Mouse (Mus musculus) frontal cortex, postnatal 14 days (tissue): ENCODE data around the gene AC124502.3.
A peak's percentile ranks its signal among the peaks of the same experiment; 100 is the strongest.
"Not testable (repeated sequence)": the region's sequence is repeated elsewhere in the genome, so short reads cannot be mapped to it uniquely, and the experiment has no call there.

Source experiments
- DNase-seq, 2 experiments: peaks; one replicate each; pipeline ENCODE4 v3.0.0; 2022; ENCODE audit warnings: low spot score in 2 of 2

Gene AC124502.3

GRCm38 (mm10) chr19:5083961-5084833 is 45.5 kb downstream of the AC124502.3 start:
- DNase-seq, result no peak

DNA sequence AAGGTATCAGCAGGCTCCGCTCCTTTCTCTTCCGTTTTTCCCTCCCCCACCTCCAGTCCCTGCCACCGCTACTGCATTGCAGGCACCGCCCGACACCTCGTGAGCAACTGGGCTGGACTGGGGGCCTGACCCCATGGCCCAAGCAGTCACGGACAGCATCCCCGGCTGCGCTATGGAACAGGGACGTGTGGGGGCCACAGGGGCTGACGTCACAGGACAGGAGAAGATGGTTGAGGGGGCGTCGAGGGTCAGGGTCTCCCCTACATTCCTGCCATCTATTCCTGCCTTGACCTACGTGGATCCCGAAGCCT is 46.1 kb downstream of the AC124502.3 start:
- DNase-seq, result no peak

DNA sequence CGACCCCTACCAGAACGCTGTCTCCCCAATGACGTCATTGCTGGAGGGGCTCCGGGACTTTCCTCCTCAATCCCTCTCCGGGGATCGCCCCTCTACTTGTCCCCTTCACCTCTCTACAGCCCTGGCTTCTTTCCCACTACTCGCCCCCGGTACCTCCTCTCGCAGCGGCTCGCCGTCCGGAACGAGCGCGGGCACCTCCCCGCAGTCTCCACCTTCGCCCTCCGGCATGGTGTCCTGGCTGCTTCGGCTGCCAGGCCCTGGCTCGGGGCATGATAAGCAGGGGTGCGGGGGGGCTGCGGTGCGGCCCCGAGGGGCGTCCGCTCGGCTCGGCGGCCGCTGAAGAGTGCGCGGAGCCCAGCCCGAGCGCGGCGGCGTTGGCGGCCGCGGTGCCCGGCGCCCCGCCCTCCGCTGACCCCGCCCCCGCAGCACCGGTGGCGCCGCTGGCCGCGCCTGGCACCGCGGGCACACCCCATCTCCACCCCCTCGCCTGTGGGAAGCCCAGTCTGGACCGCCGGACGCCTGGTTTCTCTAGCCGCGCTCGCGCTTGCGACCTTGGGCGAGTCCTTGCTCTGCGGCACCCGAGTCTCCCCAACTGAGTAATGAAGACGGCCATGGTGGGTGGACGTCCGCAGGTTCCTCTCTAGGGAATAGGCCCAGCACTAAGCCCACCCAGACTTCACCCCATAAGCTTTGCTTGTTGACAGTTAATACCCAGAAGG is 46.6 kb downstream of the AC124502.3 start, which contains the start of gene Tmem151a:
Tmem151a (minus strand) TSS at position 387 of the 719 bp plus-strand sequence.
- no peak for DNase-seq

DNA sequence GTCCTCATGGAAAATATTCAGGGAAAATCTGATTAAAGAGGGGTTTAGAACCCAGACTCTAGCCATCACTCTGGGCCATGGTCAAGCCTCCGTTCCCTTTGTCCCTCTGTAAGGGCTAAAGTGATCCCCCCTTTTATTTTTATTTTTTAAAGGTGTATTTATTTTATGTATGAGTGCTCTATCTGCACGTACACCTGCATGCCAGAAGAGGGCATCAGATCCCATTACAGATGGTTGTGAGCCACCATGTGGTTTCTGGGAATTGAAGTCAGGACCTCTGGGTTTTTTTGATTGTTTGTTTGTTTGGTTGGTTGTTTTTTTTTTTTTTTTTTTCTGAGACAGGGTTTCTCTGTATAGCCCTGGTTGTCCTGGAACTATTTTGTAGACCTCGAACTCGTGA is 47.8 kb downstream of the AC124502.3 start:
- not testable (repeated sequence) for DNase-seq

- peak; percentile 92 to 96 for DNase-seq
Observed at GRCm38 (mm10) chr19:5087884-5088728, 49.4 kb downstream of the AC124502.3 start, which contains the start of gene Yif1a. Yif1a (plus strand) TSS chr19:5088538.

- DNase-seq, result no peak
Observed at GRCm38 (mm10) chr19:5089324-5089723, 50.6 kb downstream of the AC124502.3 start.

- DNase-seq, result no peak
Observed at GRCm38 (mm10) chr19:5092083-5092482, 53.4 kb downstream of the AC124502.3 start.

- DNase-seq, result no peak
Observed at GRCm38 (mm10) chr19:5093481-5094242, 55.0 kb downstream of the AC124502.3 start.

DNA sequence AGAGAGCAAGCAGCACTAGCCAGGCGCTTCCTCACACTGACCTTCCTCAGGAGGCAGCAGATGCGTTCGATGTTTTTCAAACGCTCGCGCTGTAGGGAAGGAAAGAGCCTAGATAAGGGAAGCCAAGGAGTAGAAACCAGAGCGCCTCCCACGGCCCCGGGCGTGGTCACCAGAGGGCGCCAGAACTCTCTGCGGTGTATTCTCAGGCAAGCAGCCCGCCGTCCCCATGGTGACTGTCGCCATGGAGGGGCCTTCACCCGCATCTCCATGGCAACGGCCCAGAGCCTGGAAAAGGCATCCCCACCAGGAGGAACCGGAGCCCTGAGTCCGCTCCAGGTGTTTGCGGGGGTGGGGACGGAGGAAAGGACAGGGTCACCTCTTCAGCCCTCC is 55.5 kb downstream of the AC124502.3 start:
- DNase-seq, result peak; percentile 94 to 98

GRCm38 (mm10) chr19:5094746-5095417 is 56.2 kb downstream of the AC124502.3 start:
- no peak for DNase-seq

GRCm38 (mm10) chr19:5095887-5096474 is 57.3 kb downstream of the AC124502.3 start:
- peak in 1 of 2 experiments; percentile 29 for DNase-seq

- no peak for DNase-seq
Observed at GRCm38 (mm10) chr19:5097521-5098362, 59.1 kb downstream of the AC124502.3 start.

DNA sequence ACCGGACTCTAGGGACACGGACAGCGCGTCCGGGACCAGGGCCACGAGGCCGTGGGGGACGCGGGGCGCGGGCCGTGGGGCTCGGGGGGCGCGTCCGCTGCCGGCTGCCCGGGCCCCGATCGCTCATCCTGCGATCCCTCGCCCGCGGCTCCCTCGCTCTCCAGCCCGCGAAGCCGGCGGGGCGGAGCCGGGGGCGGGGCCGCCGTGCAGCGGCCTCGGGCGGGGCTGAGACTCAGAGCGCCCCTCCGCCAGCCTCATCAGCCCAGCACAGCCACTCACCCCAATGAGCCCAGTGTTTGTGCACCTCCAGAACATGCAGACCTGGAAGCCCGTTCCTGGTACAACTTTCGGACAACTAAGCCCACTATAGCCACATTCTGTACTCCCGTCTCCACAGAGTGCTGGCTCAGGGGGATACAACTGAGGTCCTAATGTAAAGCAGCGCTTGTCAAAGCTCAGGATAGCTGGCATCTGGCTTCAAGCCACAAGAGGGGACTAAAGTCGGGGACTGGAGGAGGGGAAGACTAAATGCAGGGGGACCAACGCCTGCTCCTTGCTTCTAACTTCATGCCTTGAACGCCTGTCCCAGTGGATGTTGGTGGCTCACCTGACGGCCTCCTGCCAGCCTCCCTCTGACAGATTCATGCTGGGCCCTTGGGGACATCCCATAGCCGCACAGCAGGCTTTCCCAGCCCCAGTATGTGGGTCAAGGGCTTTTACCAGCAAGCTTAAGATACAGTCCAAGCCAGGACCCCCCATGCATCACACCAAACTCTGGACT is 59.9 kb downstream of the AC124502.3 start, which contains the start of gene Cnih2:
Cnih2 (minus strand) TSS at position 159 of the 781 bp plus-strand sequence.
- no peak for DNase-seq
